ENCODE assay signal across 8 mouse cellular contexts in the genomic region with DNA sequence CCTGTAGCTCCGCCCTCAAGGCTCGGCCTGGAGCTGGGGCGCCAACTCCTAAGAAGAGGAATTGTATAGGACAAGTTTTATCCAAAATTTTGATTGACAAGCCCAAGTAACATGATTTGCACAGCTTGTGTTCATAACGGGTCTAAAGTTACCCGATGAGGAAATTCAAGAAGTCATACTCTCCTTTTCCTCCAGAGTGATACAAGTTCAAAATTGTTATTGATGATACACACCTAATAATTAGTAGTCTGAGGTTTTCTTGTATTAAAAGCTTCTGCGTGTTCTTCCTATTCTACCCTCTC. TPM values are rescaled to one million over a fixed set of nuclear protein-coding genes. Genes with fewer than 3 reads are reported as not detected.
A peak's percentile ranks its signal among the peaks of the same experiment; 100 is the strongest.
DNase-seq lines count a peak whose midpoint lies in the region; ATAC-seq and TF ChIP-seq lines count a peak whose summit lies in the region.

A gene (minus strand): TSS at position 3 of the 302 bp plus-strand sequence.

- H3K9me3 ChIP-seq in heart, embryonic 10.5 days, result no peaks in the 10 kb centered on the region
- no peaks in the 10 kb centered on the region for H3K9me3 ChIP-seq in limb, embryonic 14.5 days (ENCODE audit: control insufficient read depth, low read length)

- TF ChIP-seq POLR2A in limb, embryonic 14.5 days (IDR thresholded peaks at IDR 0.05; ENCODE audit: borderline replicate concordance, extremely low read depth, insufficient read depth, insufficient read length), result no peak

- no peaks in the 10 kb centered on the region for H3K36me3 ChIP-seq in heart, embryonic 10.5 days
- H3K36me3 ChIP-seq in limb, embryonic 14.5 days (ENCODE audit: control insufficient read depth, insufficient read depth, low read length), result no peaks in the 10 kb centered on the region

- H3K27me3 ChIP-seq in heart, embryonic 10.5 days (ENCODE audit: insufficient read depth, poor library complexity, severe bottlenecking), result peaks cover 14% of the 10 kb centered on the region; the same call in 1 of the 2 replicates
- H3K27me3 ChIP-seq in limb, embryonic 14.5 days (ENCODE audit: control insufficient read depth, insufficient read depth, low read length), result no peaks in the 10 kb centered on the region

- peak within 1 kb of the TSS; percentile 72 for H3K9ac ChIP-seq in limb, embryonic 14.5 days (ENCODE audit: low read depth, low read length, severe bottlenecking)

- no peak for DNase-seq in adrenal gland, adult 18-20 months (ENCODE audit: low spot score in 2 of 2)
- no peak for DNase-seq in adrenal gland, adult (ENCODE audit: inconsistent age in 2 of 2, low spot score in 1 of 2)
- DNase-seq in adrenal gland, postnatal 36 days, result no peak
- DNase-seq in heart, embryonic 10.5 days (ENCODE audit: low spot score), result no peak
- no peak for DNase-seq in limb, embryonic 14.5 days (ENCODE audit: low spot score)
- DNase-seq in left cerebral cortex, adult 11 months (ENCODE audit: low spot score), result no peak
- no peak for DNase-seq in layer of hippocampus, adult 8-10 months (ENCODE audit: low spot score in 2 of 2)
- DNase-seq in left cerebral cortex, postnatal 14 days (ENCODE audit: low spot score in 2 of 2), result no peak

- intact Hi-C loops in left cerebral cortex, postnatal 14 days (cut with DNase I), result loop anchor here (5.0 kb wide), 1 partner anchor 57 kb away; a partner anchor contains a TSS

- H3K4me1 ChIP-seq in heart, embryonic 10.5 days, result 0 out of 2 replicates have a peak, but pooled peaks cover 3% of the 10 kb centered on the region
- H3K4me1 ChIP-seq in limb, embryonic 14.5 days (ENCODE audit: control insufficient read depth, insufficient read depth, low read length), result 0 out of 2 replicates have a peak, but pooled peaks cover 3% of the 10 kb centered on the region

- H3K4me2 ChIP-seq in limb, embryonic 14.5 days (replicated peaks; ENCODE audit: low read depth, low read length, severe bottlenecking), result peak within 1 kb of the TSS; percentile 88

- peak within 1 kb of the TSS; percentile 86 for H3K27ac ChIP-seq in heart, embryonic 10.5 days
- peak within 1 kb of the TSS; percentile 81 for H3K27ac ChIP-seq in limb, embryonic 14.5 days (replicated peaks; ENCODE audit: low read depth, low read length)

- no peak for ATAC-seq in limb, embryonic 14.5 days (ENCODE audit: low FRiP score, low read depth)

- WGBS in heart, embryonic 10.5 days, result 14% methylated on average over 6 of the region's 6 CpGs
- 13% methylated on average over 6 of the region's 6 CpGs for WGBS in limb, embryonic 14.5 days

- peak within 1 kb of the TSS; percentile 75 for H3K4me3 ChIP-seq in heart, embryonic 10.5 days
- peak within 1 kb of the TSS; percentile 61 for H3K4me3 ChIP-seq in limb, embryonic 14.5 days (replicated peaks; ENCODE audit: low read length)

RNA-seq across cellular contexts. Expression of the gene that starts here (rescaled TPM):
- 10 to 100 TPM; 10.3 to 37.9 TPM for total RNA-seq in adrenal gland, adult 18-20 months (2021)
- total RNA-seq in adrenal gland, postnatal 36 days (2021), result 10 to 100 TPM; 17.9 to 63.5 TPM
- 1.5 and 1.6 TPM in 2 replicates for polyA plus RNA-seq in heart, embryonic 10.5 days (2016; fragmentation: Nextera tagmentation; extraction: Ambion mirVana)
- polyA plus RNA-seq in limb, embryonic 14.5 days (2012; rRNA removed), result 2.3 and 3.3 TPM in 2 replicates
- polyA plus RNA-seq in limb, embryonic 14.5 days (2014; fragmentation: Nextera tagmentation; extraction: Ambion mirVana), result 1.6 and 2.5 TPM in 2 replicates
- 10 to 100 TPM in 2 of 4 experiments, 1 to 10 TPM in 2; 8.5 to 10.9 (median 9.5) TPM for total RNA-seq in layer of hippocampus, adult 8-10 months (2022)
- 1 to 10 TPM; 6.3 to 7.1 TPM for total RNA-seq in left cerebral cortex, postnatal 14 days (2021)
